Mouse (Mus musculus) forebrain, embryonic 15.5 days (tissue): ENCODE data around the gene Crb1. TPM values are rescaled to one million over a fixed set of nuclear protein-coding genes. Genes with fewer than 3 reads are reported as not detected.
A peak's percentile ranks its signal among the peaks of the same experiment; 100 is the strongest.
"Not testable (repeated sequence)": the region's sequence is repeated elsewhere in the genome, so short reads cannot be mapped to it uniquely, and the experiment has no call there.

Experiments
- ATAC-seq: fragments of 200-750 bp; cut with Nextera tagmentation; replicated peaks from 2 replicates; pipeline ENCODE4 v1.8.0; 2017; ENCODE audit warnings: mild to moderate bottlenecking, moderate TSS enrichment, moderate library complexity
- H3K27ac ChIP-seq: fragments of 300-500 bp; sonication (generic); replicated peaks from 2 replicates; pipeline ENCODE4 v1.5.1; 2015; ENCODE audit warnings: mild to moderate bottlenecking, inconsistent platforms
- H3K27me3 ChIP-seq: fragments of 300-500 bp; sonication (generic); 2 replicates; pipeline ENCODE4 v1.6.1; 2015; ENCODE audit warnings: inconsistent platforms
- H3K36me3 ChIP-seq: fragments of 300-500 bp; sonication (generic); 2 replicates; pipeline ENCODE4 v1.6.1; 2015; ENCODE audit warnings: mild to moderate bottlenecking, inconsistent platforms
- H3K4me1 ChIP-seq: fragments of 300-500 bp; sonication (generic); 2 replicates; pipeline ENCODE4 v1.6.1; 2015; ENCODE audit warnings: inconsistent platforms
- H3K4me2 ChIP-seq: fragments of 300-500 bp; sonication (generic); replicated peaks from 2 replicates; pipeline ENCODE4 v1.6.1; 2015; ENCODE audit warnings: mild to moderate bottlenecking, inconsistent platforms
- H3K4me3 ChIP-seq: fragments of 300-500 bp; sonication (generic); 2 replicates; pipeline ENCODE4 v1.5.1; 2015; ENCODE audit warnings: mild to moderate bottlenecking, inconsistent platforms
- H3K9ac ChIP-seq: fragments of 300-500 bp; sonication (generic); replicated peaks from 2 replicates; pipeline ENCODE4 v1.6.1; 2015; ENCODE audit warnings: mild to moderate bottlenecking, inconsistent platforms
- H3K9me3 ChIP-seq: fragments of 300-500 bp; sonication (generic); 2 replicates; pipeline ENCODE4 v1.6.1; 2016; ENCODE audit warnings: inconsistent platforms
- WGBS: fragments of 180-500 bp; shearing (Covaris S2); methylation state at CpG from one replicate; pipeline ENCODE4 v1.1.7; 2015; ENCODE audit warnings: mixed read lengths; 5-methylcytosine and 5-hydroxymethylcytosine counted together
- polyA plus RNA-seq: library from polyadenylated mRNA; unstranded; fragments of >200 nt; fragmentation: Nextera tagmentation; extraction: Ambion mirVana; gene quantifications from 2 replicates; pipeline ENCODE4 v1.2.1, GENCODE M21; 2015

The Crb1 gene
- polyA plus RNA-seq, 1 experiment from 2014 or later = 1.6 TPM

GRCm38 (mm10) chr1:139319798-139320197 lies 57.1 kb downstream of the Crb1 start:
- no peak for ATAC-seq
- no peaks in the 10 kb centered on the region for H3K36me3 ChIP-seq
- H3K4me1 ChIP-seq = no peaks in the 10 kb centered on the region
- no peaks in the 10 kb centered on the region for H3K27me3 ChIP-seq
- H3K27ac ChIP-seq = no peak overlapping the region
- no peak overlapping the region for H3K9ac ChIP-seq
- no peaks in the 10 kb centered on the region for H3K9me3 ChIP-seq
- H3K4me2 ChIP-seq = no peak overlapping the region
- WGBS = 78% methylated on average over 6 of the region's 6 CpGs
- no peak overlapping the region for H3K4me3 ChIP-seq

DNA sequence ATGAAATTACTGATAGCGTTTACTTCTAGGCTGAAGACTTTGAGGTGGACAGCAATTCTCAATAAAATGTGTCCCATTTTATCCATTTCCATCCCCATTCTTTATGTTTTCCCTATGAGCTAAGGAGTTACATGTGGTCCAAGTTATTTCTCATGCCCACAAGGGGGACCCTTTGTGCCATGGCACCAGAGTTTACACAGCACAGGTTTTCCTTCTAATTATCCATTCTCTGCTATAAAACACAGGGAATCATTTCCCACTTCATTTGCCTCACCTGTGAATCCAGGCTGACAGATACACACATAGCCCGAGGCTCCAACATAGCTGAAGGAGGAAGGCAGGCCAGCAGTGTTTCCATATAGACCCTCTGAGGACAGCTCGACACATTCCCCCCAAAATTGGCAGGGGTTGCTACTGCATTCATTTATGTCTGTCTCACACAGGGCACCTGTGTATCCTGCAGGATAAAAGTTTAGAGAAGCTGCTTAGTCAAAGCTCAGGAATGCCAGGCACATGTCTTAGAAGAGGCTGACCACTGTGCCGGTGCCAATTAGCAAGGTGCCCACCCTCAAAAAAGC lies 62.5 kb downstream of the Crb1 start:
- no peaks in the 10 kb centered on the region for H3K4me1 ChIP-seq
- H3K4me2 ChIP-seq = no peak overlapping the region
- ATAC-seq = peak; percentile 60
- WGBS = 74% methylated on average over 4 of the region's 4 CpGs
- H3K9ac ChIP-seq = no peak overlapping the region
- H3K27me3 ChIP-seq = no peaks in the 10 kb centered on the region
- no peak overlapping the region for H3K27ac ChIP-seq
- no peaks in the 10 kb centered on the region for H3K36me3 ChIP-seq
- no peaks in the 10 kb centered on the region for H3K9me3 ChIP-seq
- no peak overlapping the region for H3K4me3 ChIP-seq

DNA sequence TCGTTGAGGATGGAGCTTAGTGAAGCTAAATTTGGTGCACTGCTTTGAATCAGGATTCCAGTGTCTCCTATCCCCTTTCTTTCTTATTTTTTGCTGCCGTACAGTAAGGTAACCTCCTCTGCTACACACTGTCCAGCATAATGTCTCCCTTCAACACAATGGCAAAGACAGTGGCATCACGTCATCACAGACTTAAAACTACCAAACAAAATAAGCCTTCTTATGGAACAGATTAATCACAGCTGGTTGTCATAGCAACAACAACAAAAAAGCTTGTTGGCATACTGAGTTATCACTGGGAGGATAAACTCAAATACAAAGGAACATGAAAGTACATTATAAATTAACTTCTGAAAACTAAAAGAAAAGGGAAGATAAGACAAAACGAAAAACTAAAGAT lies 68.0 kb downstream of the Crb1 start:
- WGBS = 42% methylated on average over 4 of the region's 4 CpGs
- no peak overlapping the region for H3K9ac ChIP-seq
- no peaks in the 10 kb centered on the region for H3K36me3 ChIP-seq
- no peaks in the 10 kb centered on the region for H3K4me1 ChIP-seq
- H3K9me3 ChIP-seq = no peaks in the 10 kb centered on the region
- no peak for ATAC-seq
- no peak overlapping the region for H3K27ac ChIP-seq
- H3K27me3 ChIP-seq = no peaks in the 10 kb centered on the region
- no peak overlapping the region for H3K4me2 ChIP-seq
- H3K4me3 ChIP-seq = no peak overlapping the region

DNA sequence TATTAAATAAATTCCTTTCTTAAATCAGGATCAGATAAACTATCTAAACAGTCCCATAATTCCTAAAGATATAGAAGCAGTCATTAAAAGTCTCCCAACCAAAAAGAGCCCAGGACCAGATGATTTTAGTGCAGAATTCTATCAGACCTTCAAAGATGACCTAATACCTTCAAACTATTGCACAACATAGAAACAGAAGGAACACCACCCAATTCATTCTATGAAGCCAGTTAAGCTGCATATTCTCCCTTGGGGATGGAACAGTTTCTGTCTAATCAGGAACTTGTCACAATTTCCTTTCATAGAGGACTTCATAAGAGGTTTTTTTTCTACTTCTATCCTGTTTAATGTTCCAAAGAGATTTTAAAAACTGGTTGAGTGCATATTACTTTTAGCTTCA lies 74.4 kb downstream of the Crb1 start:
- not testable (repeated sequence) for H3K4me1 ChIP-seq, H3K27me3 ChIP-seq, ATAC-seq, H3K27ac ChIP-seq, H3K9me3 ChIP-seq, H3K4me3 ChIP-seq, H3K9ac ChIP-seq, H3K36me3 ChIP-seq, H3K4me2 ChIP-seq

- Histone ChIP-seq H3K9me3 (no peaks in the 10 kb centered on the region), H3K9ac (no peak overlapping the region), H3K27ac (no peak overlapping the region), H3K4me1 (peaks cover 3% of the 10 kb centered on the region; the same call in 1 of the 2 replicates), H3K4me3 (no peak overlapping the region), H3K36me3 (no peaks in the 10 kb centered on the region), H3K27me3 (no peaks in the 10 kb centered on the region), H3K4me2 (no peak overlapping the region)
- ATAC-seq = no peak
- 32% methylated on average over 5 of the region's 5 CpGs for WGBS
Observed at GRCm38 (mm10) chr1:139301830-139302229, 75.1 kb downstream of the Crb1 start.

DNA sequence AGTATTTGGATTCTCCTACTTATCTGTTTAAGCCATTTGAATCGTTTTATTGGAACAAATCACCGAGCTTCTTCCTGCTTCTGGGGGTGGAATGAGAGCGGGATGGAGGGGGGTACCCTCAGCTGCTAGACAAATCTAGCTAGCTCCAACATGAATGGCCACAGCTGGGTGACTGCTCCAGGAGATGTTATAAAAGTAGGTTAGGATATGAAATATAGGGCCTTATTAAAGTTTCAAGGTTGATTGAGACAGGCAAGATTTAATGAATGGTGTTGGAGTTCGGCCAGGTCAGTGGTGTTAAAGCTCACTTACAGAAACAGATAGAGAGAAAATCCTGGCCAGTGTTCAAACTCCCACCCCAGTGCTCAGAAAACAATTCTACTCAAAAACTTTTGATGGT lies 84.9 kb downstream of the Crb1 start:
- no peak for ATAC-seq
- Histone ChIP-seq H3K27me3 (no peaks in the 10 kb centered on the region), H3K9ac (no peak overlapping the region), H3K4me2 (no peak overlapping the region), H3K4me1 (no peaks in the 10 kb centered on the region), H3K36me3 (no peaks in the 10 kb centered on the region), H3K4me3 (no peak overlapping the region), H3K9me3 (no peaks in the 10 kb centered on the region), H3K27ac (no peak overlapping the region)
- 40% methylated on average over 4 of the region's 4 CpGs for WGBS

GRCm38 (mm10) chr1:139291593-139291992 lies 85.3 kb downstream of the Crb1 start:
- H3K36me3 ChIP-seq = no peaks in the 10 kb centered on the region
- 21% methylated on average over 1 of the region's 1 CpGs for WGBS
- no peaks in the 10 kb centered on the region for H3K4me1 ChIP-seq
- 0 out of 2 replicates have a peak, but pooled peaks have one; percentile 29 for ATAC-seq
- no peak overlapping the region for H3K4me3 ChIP-seq
- no peak overlapping the region for H3K4me2 ChIP-seq
- no peaks in the 10 kb centered on the region for H3K9me3 ChIP-seq
- no peak overlapping the region for H3K27ac ChIP-seq
- no peak overlapping the region for H3K9ac ChIP-seq
- H3K27me3 ChIP-seq = no peaks in the 10 kb centered on the region

- Histone ChIP-seq H3K4me2 (no peak overlapping the region), H3K4me1 (no peaks in the 10 kb centered on the region), H3K27ac (no peak overlapping the region), H3K27me3 (no peaks in the 10 kb centered on the region), H3K36me3 (no peaks in the 10 kb centered on the region), H3K9ac (no peak overlapping the region), H3K9me3 (no peaks in the 10 kb centered on the region), H3K4me3 (no peak overlapping the region)
- ATAC-seq = no peak
- 82% methylated on average over 4 of the region's 4 CpGs for WGBS
Observed at GRCm38 (mm10) chr1:139276619-139277320, 100.1 kb downstream of the Crb1 start.

- Histone ChIP-seq H3K27me3 (no peaks in the 10 kb centered on the region), H3K4me2 (no peak overlapping the region), H3K27ac (no peak overlapping the region), H3K9me3 (no peaks in the 10 kb centered on the region), H3K36me3 (no peaks in the 10 kb centered on the region), H3K4me3 (no peak overlapping the region), H3K9ac (no peak overlapping the region), H3K4me1 (no peaks in the 10 kb centered on the region)
- peak; percentile 78; the same call in 1 of the 2 replicates for ATAC-seq
- 19% methylated on average over 6 of the region's 6 CpGs for WGBS
Observed at GRCm38 (mm10) chr1:139267844-139268243, 109.1 kb downstream of the Crb1 start.

DNA sequence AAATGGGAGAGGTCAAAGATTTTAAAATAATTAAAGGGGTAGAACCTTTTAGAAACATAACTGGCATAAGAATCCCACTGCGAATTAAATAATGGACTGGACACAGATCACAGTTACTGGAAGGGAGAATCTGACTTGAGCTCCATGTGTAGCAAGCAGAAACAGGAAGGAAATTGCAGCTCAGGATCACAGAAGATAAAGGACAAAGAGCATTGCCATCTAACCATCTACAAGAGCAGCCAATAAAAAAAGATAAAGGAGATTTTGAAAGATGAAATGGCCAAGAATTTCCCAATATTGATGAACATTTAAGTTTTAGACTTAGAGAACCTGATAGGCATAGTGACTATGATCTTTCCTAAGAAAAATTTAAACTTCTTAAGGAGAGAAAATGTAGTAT lies 112.7 kb downstream of the Crb1 start:
- Histone ChIP-seq H3K4me1 (no peaks in the 10 kb centered on the region), H3K4me2 (no peak overlapping the region), H3K36me3 (no peaks in the 10 kb centered on the region), H3K27me3 (no peaks in the 10 kb centered on the region), H3K27ac (no peak overlapping the region), H3K9me3 (no peaks in the 10 kb centered on the region), H3K9ac (no peak overlapping the region), H3K4me3 (no peak overlapping the region)
- no peak for ATAC-seq
- WGBS = 92% methylated on average over 1 of the region's 1 CpGs

- no peak for ATAC-seq
- H3K9me3 ChIP-seq = no peaks in the 10 kb centered on the region
- H3K4me3 ChIP-seq = no peak overlapping the region
- H3K36me3 ChIP-seq = no peaks in the 10 kb centered on the region
- H3K27ac ChIP-seq = no peak overlapping the region
- no peaks in the 10 kb centered on the region for H3K4me1 ChIP-seq
- H3K27me3 ChIP-seq = no peaks in the 10 kb centered on the region
- H3K9ac ChIP-seq = no peak overlapping the region
- no peak overlapping the region for H3K4me2 ChIP-seq
- WGBS = 75% methylated on average over 1 of the region's 1 CpGs
Observed at GRCm38 (mm10) chr1:139263158-139263557, 113.7 kb downstream of the Crb1 start.

- ATAC-seq = no peak
- no peaks in the 10 kb centered on the region for H3K4me1 ChIP-seq
- no peaks in the 10 kb centered on the region for H3K36me3 ChIP-seq
- no peak overlapping the region for H3K4me2 ChIP-seq
- H3K9me3 ChIP-seq = no peaks in the 10 kb centered on the region
- no peak overlapping the region for H3K27ac ChIP-seq
- H3K9ac ChIP-seq = no peak overlapping the region
- no peak overlapping the region for H3K4me3 ChIP-seq
- WGBS = 72% methylated on average over 7 of the region's 7 CpGs
- H3K27me3 ChIP-seq = no peaks in the 10 kb centered on the region
Observed at GRCm38 (mm10) chr1:139255581-139255980, 121.3 kb downstream of the Crb1 start.

DNA sequence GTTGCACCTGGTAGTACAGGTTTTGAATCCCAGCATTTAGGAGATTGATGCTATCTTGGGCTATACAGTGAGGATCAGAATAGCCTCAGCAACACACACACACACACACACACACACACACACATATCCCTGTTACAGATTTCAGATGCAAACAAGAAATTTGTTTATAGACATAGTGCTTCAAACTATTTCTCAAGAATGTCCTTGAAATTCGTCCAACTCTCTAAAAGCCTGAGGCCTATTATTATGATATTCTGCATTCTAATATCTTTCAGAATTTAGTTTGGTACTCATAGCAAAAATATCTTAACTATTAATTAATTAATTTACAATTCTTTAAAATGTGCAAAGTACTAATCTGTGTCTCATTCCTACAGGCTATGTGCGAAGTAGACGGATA lies 124.9 kb downstream of the Crb1 start:
- ATAC-seq = no peak
- H3K4me3 ChIP-seq = no peak overlapping the region
- H3K4me2 ChIP-seq = no peak overlapping the region
- no peaks in the 10 kb centered on the region for H3K36me3 ChIP-seq
- no peak overlapping the region for H3K27ac ChIP-seq
- H3K9ac ChIP-seq = no peak overlapping the region
- no peaks in the 10 kb centered on the region for H3K27me3 ChIP-seq
- no peaks in the 10 kb centered on the region for H3K4me1 ChIP-seq
- 93% methylated on average over 3 of the region's 3 CpGs for WGBS
- no peaks in the 10 kb centered on the region for H3K9me3 ChIP-seq
